Mouse (Mus musculus): ENCODE data around the gene Slc31a1.

Gene Slc31a1

DNA sequence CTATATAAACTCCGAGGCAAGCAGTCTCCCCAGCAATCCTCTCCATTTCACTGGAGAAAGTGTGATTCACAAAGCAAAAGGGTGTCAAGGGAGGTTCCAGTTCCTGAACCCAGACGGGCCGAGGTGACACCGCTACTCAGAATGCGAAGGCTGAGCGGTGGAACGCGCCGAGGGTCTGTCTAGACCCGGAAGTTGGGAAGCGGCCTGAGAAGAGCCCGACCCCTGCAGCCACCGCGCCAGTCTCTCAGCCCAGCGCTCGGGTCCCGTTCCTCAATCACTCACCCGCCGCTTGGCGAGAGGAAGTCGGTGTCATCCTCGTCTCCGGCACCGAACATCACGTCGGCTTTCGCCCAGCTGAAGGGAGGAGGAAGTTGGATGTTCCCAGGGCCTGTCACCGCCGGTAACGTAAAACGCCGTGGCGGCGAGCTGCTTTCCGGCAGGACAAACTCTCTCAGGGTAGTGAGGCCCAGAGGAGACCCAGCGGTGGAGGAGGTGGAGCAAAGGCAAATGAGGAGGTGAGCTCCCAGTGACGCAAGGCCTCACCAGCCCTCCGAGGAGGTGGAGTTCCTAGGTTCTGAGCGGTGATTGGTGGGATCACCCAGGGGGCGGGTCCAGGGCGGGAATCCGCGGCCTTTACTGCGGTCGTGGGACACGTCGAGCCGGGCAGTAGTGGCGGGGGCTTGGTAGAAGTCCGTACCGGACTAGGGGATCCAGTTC is at the start of gene Slc31a1, which contains the start of gene Fkbp15:
Gene Slc31a1, plus strand, starts transcription at position 640 of the 717 bp plus-strand sequence.
Gene Fkbp15, minus strand, starts transcription at position 461 of the 717 bp plus-strand sequence.
- DNase-seq: peak; percentile 100

DNA sequence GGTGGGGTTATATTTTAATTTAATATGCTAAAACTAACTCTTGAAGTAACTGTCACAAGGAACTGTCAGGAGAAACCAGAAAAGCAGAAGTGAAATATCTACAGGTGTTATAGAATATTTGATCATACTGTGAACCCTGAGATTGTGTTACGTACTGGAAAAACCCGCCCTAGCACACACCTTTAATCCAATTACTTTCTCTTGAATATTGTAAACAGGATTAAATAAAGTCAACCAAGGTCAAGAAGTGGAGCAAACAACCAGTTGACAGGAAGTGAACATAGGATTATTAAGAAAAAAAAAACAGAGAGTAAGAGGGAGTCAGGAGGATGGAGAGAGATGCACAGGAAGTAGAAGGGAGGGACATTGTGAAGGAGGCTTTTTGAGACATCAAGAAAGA is 47.7 kb upstream of the Slc31a1 start:
- DNase-seq: no peak

DNA sequence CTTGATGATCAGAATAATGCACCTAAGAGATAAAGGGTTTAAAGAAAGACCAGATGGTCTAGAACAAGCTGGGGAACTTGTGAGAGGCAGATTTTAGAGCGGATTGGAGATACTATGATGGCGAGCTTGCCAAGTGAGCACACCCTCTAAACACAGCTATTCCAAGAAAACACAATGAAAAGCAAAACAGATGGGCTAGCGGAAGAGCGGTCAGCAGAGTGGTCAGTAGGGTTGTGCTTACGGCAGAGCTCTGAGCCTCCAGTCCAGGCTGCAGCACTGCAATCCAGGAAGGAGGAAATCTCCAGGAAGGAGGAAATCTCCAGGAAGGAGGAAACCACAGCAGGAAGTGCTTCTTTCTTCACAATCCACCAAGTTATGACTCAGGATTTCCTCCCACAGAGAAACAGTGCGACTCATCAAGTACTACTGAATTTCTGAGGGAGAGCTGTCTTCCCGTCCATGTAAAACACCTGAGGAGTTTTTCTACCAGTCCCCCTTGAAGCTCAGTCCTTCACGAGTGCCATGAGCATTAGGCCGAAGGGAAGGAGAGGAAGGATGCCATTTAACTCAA is 46.8 kb upstream of the Slc31a1 start:
- DNase-seq: peak; percentile 92

DNA sequence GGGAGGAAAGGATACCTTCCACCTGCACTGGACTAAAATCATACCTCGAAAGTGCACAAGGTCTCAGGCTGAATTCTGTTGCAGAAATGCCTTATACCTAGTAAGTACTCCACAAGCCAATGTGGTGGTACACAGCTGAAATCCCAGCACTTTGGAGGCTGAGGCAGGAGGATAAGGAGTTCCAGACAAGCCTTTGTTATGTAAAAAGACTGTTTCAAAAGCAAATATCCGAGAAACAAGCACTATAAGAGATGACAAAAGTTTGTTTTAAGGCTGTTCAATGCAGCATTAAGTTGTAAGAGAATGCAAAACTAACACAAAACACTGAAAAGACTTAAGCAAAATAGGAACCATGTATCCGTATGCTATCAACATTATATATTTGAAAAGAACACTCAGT is 46.0 kb upstream of the Slc31a1 start:
- DNase-seq: peak; percentile 43

DNA sequence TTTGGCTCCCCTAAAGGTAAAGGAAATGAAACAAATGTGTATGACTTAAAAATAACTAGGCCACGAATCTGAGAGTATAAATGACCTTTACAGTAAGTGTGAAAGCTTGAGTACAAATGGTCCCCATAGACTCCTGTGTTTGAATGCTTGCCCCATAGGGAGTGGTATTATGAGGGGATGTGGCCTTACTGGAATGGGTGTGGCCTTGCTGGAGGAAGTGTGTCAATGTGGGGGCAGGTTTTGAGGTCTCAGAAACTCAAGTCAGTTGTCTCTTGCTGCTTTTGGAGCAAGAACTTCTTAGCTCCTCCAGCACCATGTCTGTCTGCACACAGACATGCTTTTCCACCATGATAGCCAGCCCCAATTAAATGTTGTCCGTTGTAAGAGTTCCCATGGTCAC is 44.1 kb upstream of the Slc31a1 start:
- DNase-seq: peak; percentile 65

DNA sequence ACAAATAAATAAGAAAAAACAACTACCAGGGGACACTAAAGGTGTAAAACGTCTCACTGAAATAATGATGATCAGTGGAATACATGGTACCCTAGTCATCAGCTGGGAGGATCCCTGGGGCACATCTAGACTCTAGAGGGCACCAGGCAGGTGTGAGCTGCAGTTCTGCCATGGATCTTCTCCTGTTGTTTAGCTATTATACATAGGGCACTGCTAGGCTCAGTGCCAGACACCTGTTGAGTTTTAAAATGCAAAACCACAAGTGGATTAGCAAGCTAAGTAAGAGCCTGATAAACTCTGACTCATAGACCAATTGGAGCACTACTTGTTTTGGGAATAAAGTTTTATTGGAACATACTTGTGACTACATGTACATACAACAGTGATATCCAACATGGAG is 42.2 kb upstream of the Slc31a1 start:
- DNase-seq: peak; percentile 15

DNA sequence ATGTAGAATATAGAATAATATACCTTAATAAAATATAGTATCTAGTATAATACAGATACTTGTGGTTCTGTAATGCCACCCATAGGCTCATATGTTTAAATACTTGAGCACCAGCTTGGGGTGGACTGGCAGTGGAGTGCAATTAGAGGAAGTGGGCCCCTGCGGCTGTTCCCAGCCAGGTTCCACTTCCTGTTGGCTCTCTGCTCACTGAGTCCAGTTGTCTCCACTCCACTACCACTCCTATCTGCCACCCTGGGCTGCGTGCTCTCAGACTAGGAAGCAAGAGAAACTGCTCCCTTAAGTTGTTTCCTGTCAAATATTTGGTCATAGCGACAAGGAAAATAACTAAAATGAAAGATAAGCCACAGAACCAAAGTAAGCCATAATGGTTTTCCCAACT is 37.8 kb upstream of the Slc31a1 start:
- peak; percentile 97 for DNase-seq

DNA sequence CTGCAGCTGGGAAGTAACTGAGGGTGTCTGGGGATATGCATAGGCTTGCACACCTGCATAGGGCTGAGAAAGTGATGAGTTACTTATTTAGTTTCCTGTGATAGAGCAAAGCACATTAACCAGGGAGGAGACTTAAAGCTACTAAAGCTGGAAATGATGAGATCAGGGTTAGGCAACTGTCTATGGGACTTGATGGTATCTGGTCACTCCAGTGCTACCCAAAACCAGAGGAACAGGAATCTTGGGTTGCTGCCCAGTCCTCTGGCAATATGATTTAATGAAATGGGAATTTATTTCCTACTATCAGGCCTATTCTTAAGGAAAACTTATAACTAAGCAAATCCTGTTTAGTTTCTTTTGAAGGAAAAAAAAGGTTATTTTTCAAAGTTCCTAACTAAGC is 34.4 kb upstream of the Slc31a1 start:
- DNase-seq: peak; percentile 55

DNA sequence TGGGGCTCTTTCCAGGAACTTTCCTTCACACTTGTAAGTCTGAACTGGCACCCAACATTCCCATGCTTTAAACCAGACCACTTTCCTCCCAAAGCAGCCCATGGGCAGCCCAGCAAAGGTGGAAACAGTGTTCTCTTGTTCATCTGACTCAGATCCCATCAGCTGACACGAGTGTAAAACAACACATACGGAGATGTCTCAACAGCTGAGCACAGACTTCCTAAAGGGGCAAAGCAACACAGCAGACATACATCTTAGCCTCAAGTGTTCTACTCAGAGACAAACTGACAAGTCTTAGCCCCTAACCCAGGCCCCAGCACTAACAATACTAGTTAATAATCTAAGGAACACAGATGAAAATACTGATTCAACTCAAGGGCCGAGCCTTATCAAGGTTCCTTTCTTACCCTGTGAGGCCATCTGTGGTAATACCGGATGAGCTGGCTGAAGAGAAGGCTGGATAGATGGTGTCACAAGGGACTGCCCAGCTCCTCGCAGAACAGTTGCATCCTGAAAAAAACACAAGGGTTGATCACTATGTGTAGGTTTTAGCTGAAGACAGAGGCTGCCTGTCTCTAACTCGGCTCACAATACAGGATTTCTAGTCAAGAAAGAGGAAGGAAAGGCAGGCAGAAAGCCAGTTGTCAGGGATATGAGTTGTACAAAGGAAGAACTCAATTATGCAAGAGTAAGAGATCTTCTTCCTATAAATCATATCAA is 31.4 kb upstream of the Slc31a1 start:
- DNase-seq: peak; percentile 92

DNA sequence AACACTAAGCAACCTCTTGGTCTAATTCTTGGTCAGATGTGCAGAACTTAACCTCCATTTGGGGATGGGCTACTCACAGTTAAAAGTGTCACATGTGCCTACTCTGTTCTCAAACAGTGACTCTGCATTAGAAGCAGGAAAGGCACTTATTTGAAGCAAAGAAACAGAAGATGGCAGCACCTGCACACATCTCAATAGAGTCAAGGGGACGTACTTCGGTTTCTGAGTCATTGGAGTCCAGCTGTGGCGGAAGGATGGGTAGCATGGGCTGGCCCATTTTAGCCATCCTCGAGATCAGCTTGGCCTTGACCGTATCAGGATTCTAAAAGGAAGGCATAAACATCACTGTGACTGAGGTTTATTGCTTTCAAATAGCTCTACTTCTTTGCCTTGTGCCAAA is 28.6 kb upstream of the Slc31a1 start:
- peak; percentile 86 for DNase-seq

DNA sequence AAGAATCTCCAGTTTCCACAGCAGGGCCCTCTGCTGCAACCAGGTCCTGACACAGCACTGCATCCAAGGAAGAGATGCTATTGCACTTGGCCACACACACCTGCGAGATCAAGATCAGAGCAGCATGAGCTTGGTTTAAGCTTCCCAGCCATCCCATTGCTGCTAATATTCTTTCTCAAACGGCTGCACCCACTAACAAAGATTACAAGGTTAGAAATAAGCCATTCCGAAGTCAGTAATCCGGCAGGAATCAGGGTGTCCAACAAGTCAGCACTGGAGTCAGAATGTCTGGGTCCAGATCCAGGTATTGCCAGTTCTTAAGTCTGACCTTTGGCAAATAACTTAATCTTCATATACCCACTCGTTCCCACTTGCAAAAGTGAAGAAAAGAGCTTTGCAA is 22.0 kb upstream of the Slc31a1 start:
- peak; percentile 87 for DNase-seq

DNA sequence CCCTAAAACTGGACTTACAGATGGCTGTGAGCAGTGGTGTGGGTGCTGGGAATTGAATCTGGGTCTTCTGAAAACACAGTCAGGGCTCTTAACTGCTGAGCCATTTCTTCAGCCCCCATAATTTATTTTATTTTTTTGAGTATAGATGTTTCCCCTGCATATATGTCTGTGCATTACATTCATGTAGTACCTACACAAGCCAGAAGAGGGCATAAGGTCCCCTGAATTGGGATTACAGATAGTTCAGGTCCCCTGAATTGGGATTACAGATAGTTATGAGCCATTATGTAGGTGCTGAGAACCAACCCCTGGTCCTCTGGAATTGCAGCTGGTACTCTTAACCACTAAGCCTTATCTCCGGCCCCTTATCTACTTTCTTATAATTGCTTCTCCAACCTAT is 16.5 kb upstream of the Slc31a1 start:
- no peak for DNase-seq

DNA sequence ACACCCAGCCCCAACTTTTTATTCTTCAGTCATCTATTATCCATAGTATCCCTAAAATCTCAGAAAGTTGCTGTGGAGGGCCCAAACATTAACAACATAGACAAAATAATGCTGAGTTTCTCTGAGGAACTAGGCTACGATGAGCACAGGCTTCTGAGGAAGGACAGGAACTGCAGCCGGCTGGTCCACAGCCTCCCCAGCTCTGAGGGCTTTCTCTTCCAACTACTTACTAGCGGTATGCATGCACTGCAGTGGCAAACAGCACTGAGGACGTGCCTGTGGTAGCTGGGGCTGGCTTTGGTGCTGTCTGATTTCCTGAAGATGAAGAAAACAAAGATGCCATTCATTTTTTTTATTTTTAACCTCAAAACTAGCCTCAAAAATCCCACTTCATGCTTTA is 14.7 kb upstream of the Slc31a1 start:
- DNase-seq: peak; percentile 59

DNA sequence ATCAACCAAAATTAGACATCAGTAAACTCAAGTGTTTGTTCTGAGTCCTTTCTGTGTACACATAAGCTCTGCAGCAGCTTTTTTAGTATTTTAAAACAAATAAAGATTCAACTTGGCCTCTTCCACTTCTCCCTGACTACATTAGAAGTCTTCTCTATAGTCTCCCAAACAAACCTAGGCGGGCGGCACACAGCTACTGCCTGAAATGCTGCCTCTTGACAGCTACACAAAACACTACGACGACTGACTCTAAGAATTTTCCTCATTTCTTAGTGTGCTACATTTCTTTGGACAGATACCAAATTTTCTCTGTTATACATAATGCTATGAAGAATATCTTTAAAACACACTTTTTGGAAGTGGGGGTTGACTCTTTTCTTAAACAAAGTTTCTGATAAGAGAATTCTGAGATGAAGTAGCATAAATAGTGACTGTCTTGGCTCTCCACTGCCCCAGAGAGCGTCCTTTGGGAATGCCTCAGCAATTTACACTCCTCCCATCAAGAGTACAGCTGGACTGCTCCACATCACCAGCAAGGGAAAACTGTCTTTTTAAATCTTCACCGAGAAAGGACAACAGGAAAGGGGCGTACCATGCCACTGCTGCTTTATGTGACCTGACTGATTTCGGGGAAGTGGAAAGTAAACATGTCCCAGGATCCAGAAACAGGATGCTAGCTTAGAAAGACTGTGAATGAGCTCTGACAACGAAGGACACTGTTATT is 12.8 kb upstream of the Slc31a1 start:
- DNase-seq: peak; percentile 93

DNA sequence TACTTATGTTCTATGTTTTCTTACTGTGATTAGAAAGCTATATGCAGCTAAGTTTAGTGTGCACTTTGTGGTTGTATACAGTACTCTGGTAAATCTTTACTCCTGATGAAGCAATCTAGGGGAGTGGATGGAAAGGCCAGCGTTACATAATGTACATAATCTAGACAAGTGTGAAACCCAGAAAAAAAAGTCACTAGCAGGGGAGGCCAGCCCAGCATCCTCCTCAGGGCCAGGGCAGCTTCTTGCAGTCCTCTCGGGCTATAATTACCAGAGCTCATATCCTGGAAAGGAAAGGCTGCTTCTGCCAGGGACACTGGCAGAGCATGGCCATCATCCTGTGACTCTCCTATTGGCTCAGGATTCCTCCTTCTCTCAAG is 12.2 kb upstream of the Slc31a1 start:
- peak; percentile 89 for DNase-seq

DNA sequence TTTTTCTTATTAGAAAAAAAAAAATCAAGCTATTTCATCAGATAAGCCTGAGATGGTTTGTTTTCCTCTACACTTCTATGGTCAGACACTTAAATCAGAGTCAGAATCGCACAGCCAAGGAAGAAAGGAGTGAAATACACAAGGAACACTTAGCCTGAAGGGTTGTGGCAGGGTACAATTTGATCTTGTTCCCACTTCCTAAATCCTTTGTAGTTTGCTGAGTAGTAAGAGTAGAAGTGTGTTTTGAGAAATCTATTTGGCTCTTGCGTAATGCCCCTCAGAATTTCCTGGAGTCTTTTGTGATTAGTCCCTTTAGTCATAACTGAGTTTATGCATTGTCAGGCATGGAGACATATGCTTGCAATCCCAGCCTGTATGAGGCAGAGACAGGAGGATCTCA is 11.2 kb upstream of the Slc31a1 start:
- peak; percentile 60 for DNase-seq

DNA sequence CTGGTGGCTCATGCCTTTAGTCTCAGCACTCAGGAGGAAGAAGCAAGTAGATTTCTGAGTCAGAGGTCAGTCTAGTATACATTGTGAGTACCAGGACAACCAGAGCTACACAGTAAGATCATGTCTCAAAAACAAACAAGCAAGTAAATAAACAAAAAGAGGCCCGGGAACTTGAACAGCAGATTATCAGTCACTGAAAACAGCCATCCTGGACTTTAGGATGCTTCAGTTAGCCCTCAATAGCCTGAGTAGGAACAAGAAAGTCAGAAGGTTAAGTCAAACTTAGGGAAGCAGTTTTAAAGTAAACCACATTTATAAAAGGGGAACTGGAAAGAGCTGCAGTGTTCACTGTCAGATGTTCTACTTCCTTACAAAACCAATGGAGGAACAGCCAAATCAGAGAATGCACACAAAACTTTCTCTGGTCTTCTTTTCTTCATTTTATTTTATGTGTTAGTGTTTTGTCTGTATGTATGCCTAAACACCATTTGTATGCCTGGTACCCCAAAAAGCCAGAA is 2.8 kb upstream of the Slc31a1 start:
- DNase-seq: peak; percentile 45

DNA sequence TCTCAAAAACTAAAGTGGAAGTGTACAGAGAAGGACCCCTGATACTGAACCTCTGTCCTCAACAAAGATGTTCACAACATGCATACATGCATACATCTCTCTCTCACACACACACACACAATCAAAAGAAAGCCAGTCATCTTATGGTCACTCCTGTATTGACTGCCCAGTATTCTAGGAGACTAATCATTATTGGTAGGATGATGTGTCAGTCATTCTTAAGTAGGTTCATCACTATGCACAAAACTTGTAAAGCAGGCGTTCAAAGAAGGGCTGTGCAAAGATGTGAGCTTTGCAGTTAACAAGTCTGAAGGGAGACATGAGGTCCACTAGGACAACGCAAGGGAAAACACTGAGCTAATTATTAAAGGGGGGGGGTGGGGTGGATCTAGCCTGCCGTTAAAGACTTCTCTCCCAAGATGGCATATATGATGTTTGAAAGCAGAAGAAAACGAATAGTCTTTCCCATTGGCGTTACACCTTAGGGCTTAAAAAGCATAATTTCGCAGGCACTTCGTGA is 1.2 kb upstream of the Slc31a1 start:
- peak; percentile 71 for DNase-seq

DNA sequence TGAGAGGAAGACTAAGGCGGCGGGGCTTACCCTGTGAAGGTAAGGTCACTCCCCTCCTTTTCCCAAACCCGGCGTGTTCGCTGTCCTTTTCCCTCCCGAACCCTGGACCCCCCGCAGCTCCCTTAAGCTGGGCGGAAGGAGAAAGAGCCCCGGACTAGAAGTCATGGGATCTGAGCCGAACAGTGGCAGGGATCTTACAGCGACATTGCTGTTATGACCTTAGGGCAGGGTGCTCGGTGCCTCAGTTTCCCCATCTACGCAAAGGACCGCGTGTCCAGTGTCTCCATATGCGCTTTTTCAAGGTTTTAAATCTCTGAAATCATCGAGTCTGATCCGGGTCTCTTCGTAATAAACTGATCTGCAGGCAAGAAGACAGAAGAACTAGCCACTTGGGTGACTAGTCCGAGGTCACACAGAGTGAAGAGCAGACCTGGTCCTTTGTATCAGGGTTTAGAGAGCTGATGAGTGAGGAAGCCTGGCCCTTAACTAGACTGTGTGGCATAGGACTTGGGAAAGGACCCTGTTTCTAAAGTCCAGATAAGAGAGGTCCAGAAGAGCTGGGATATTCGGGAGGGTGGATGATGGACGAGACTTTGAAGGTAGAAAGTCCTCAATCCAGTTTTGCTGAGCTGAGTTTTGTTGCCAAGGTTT is 403 bp downstream of the Slc31a1 start:
- no peak for DNase-seq

DNA sequence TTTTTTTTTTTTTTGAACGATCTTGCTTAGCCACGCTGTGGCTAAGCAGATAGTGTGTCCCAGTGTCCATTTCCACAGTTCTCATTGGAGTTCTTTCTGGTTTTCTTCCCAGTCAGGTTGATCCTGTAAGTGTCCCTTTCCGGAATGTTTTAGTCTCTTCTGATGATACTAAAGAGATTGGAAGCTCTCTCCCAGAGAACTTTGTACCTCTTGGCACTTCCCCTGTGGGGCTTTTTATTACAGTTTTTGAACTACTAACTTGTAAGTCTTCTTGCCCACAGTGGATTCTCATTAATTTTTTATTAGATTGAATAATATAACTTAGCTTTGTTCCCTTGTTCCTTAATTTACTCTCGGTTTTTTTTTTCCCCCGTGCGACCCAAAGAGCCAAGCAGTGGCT is 1.0 kb downstream of the Slc31a1 start:
- peak; percentile 59 for DNase-seq

DNA sequence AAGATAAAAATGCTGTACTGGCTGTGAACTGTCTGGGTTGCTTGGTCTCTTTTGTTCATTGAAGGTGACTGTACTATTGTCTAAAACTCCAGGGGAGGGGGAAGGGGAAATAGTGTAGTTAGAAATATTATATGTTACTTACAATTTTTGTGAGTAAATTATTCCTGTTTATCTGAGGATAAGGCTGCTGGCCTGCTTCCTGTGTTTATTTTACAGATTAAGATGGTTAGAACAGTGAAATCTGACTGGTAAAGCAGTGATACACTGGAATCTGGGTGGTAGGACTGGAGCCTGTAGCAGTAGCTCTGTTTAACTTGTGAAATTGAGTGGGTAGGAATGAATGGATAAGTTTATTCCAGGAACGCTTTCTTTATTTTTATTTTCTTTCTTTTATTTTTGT is 1.5 kb downstream of the Slc31a1 start:
- no peak for DNase-seq

DNA sequence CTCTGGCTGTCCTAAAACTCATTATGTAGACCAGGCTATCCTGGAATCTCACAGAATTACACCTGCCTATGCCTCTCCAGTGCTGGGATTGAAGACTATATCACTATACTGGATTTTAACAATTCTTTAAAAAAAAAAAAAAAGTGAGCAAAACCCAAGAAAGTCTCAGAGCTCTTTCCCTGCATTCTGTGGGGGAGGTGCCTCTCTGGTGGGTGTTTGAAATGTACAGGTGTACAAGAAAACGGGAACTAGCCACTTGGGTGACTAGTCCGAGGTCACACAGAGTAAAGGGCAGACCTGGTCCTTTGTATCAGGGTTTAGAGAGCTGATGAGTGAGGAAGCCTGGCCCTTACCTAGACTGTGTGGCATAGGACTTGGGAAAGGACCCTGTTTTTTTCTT is 1.9 kb downstream of the Slc31a1 start:
- DNase-seq: peak; percentile 37

Data from heart, adult 11 months (tissue).